Mouse (Mus musculus): ENCODE measurements around the gene Cd300ld5.
"Not testable (repeated sequence)": the region's sequence is repeated elsewhere in the genome, so short reads cannot be mapped to it uniquely, and the experiment has no call there.

The Cd300ld5 gene

GRCm38 (mm10) chr11:115052991-115053390 lies 15.4 kb upstream of the Cd300ld5 start:
- in situ Hi-C loops (cut with MboI; ENCODE audit: unreplicated experiment in 2 of 2): loop anchor here (10.0 to 25.0 kb wide), 2 partner anchors 238 to 366 kb away; partner anchors contain the start of gene Ttyh2 (in 1 of the 2)

- in situ Hi-C loops (cut with MboI; ENCODE audit: unreplicated experiment in 2 of 2): loop anchor here (10.0 to 25.0 kb wide), 2 partner anchors 237 to 365 kb away; partner anchors contain the start of gene Ttyh2 (in 1 of the 2)
Measured at GRCm38 (mm10) chr11:115052206-115052605, 14.6 kb upstream of the Cd300ld5 start.

- in situ Hi-C loops (cut with MboI; ENCODE audit: unreplicated experiment in 2 of 2): no loop called here
Measured at GRCm38 (mm10) chr11:115049282-115049895, 11.8 kb upstream of the Cd300ld5 start.

- in situ Hi-C loops (cut with MboI; ENCODE audit: unreplicated experiment in 2 of 2): no loop called here
Measured at GRCm38 (mm10) chr11:115048259-115048658, 10.7 kb upstream of the Cd300ld5 start, which contains the start of gene Cd300ld3. Gene Cd300ld3 (minus strand): TSS chr11:115048409.

GRCm38 (mm10) chr11:115026912-115027311 lies 10.7 kb downstream of the Cd300ld5 start, which contains the start of gene Cd300ld4:
Gene Cd300ld4 (minus strand): TSS chr11:115027012.
- in situ Hi-C loops (cut with MboI; ENCODE audit: unreplicated experiment in 2 of 2): not testable (repeated sequence)

- in situ Hi-C loops (cut with MboI; ENCODE audit: unreplicated experiment in 2 of 2): not testable (repeated sequence)
Measured at GRCm38 (mm10) chr11:115016093-115016492, 21.5 kb downstream of the Cd300ld5 start, which contains the start of gene Cd300ld2. Gene Cd300ld2 (minus strand): TSS chr11:115016193.

GRCm38 (mm10) chr11:115004070-115004469 lies 33.5 kb downstream of the Cd300ld5 start:
- in situ Hi-C loops (cut with MboI; ENCODE audit: unreplicated experiment in 2 of 2): no loop called here

GRCm38 (mm10) chr11:115001474-115002040 lies 36.0 kb downstream of the Cd300ld5 start, which contains the start of gene Cd300c2:
Gene Cd300c2 (minus strand): TSS chr11:115001880.
- in situ Hi-C loops (cut with MboI; ENCODE audit: unreplicated experiment in 2 of 2): no loop called here

GRCm38 (mm10) chr11:114989793-114990192 lies 47.8 kb downstream of the Cd300ld5 start, which contains the start of gene Cd300ld:
Gene Cd300ld (minus strand): TSS chr11:114989922.
- in situ Hi-C loops (cut with MboI; ENCODE audit: unreplicated experiment in 2 of 2): no loop called here

- in situ Hi-C loops (cut with MboI; ENCODE audit: unreplicated experiment in 2 of 2): no loop called here
Measured at GRCm38 (mm10) chr11:114981866-114982265, 55.7 kb downstream of the Cd300ld5 start.

All from v-Abl transformed pro-B cells (cell line).